In the genomic region with DNA sequence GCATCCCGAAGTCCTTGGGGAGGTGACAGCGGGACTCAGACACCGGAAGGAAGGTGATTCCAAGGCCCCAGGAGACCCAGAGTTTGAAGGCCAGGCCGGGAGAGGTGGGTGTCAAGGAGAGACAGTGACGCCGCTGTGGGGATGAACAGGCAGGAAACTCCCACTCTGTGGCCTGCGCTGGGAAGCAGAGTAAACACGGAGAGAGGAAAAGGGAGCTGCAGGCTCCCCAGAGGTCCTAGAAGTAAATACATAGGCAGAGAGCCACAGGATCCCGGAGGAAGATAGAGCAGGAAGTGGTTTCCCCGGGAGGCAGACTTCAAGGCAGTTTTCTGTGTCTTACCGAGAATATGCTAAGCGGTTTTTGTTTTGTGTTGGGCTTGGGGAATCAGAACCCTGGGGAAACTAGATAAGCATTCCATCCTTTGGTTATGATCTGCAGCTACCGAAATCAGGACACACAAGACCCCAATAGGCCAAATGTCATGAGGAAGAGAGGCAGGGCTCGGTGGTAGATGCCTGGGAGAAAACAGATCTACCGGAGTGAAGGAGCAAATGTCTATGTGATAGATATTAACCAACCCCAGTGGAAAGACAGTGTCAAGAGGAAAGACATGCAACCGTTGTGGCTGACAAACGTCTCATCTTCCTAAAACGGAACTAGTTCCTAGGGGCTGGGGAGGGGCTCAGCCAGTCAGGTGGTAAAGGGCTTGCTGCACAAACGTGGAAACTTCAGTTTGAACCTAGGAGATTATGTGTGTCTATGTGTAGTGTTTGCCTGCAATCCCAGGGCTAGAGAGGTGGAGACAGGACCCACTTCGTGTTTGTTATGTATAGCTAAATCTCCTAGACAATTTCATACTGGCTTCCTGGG, we compare ENCODE assay signal across 8 mouse cellular contexts. TPM values are rescaled to one million over a fixed set of nuclear protein-coding genes. Genes with fewer than 3 reads are reported as not detected.
DNase-seq lines count a peak whose midpoint lies in the region; ATAC-seq lines count a peak whose summit lies in the region.

No protein-coding gene starts in this region.

- 14% methylated on average over 20 of the region's 20 CpGs for WGBS in heart, embryonic 10.5 days
- 15% methylated on average over 20 of the region's 20 CpGs for WGBS in kidney, embryonic 16.5 days

- H3K4me3 ChIP-seq in heart, embryonic 10.5 days, result peak overlapping the region; percentile 50
- H3K4me3 ChIP-seq in kidney, embryonic 16.5 days (ENCODE audit: low read length), result peak overlapping the region; percentile 35

- intact Hi-C loops in left cerebral cortex, postnatal 14 days (cut with DNase I), result no loop called here

- peaks cover 15% of the 10 kb centered on the region for H3K4me1 ChIP-seq in heart, embryonic 10.5 days
- peaks cover 18% of the 10 kb centered on the region for H3K4me1 ChIP-seq in kidney, embryonic 16.5 days (ENCODE audit: insufficient read depth, low read length)

- ATAC-seq in kidney, embryonic 16.5 days (ENCODE audit: low FRiP score, low TSS enrichment), result peak; percentile 74

- peak overlapping the region; percentile 52 for H3K4me2 ChIP-seq in kidney, embryonic 16.5 days (replicated peaks; ENCODE audit: low read depth, low read length)

- peak; percentile 34 for DNase-seq in ovary, postnatal 36 days (ENCODE audit: low spot score)
- DNase-seq in ovary, postnatal 14 days (ENCODE audit: low spot score), result no peak
- DNase-seq in heart, embryonic 10.5 days (ENCODE audit: low spot score), result peak; percentile 81
- peak; percentile 29 for DNase-seq in lung, postnatal 25 days (ENCODE audit: low spot score)
- DNase-seq in thymus, postnatal 0 days (ENCODE audit: low spot score), result peak; percentile 66
- DNase-seq in left cerebral cortex, postnatal 14 days (ENCODE audit: low spot score in 2 of 2), result no peak
- no peak for DNase-seq in natural killer cell, adult 2 months (ENCODE audit: low spot score in 2 of 2)

- no peaks in the 10 kb centered on the region for H3K36me3 ChIP-seq in heart, embryonic 10.5 days
- no peaks in the 10 kb centered on the region for H3K36me3 ChIP-seq in kidney, embryonic 16.5 days (ENCODE audit: insufficient read depth, low read length)

- peak overlapping the region; percentile 61 for H3K9ac ChIP-seq in kidney, embryonic 16.5 days (replicated peaks; ENCODE audit: low read length)

- no peaks in the 10 kb centered on the region for H3K27me3 ChIP-seq in heart, embryonic 10.5 days (ENCODE audit: insufficient read depth, poor library complexity, severe bottlenecking)
- H3K27me3 ChIP-seq in kidney, embryonic 16.5 days (ENCODE audit: insufficient read depth, low read length), result no peaks in the 10 kb centered on the region

- peak overlapping the region; percentile 81 for H3K27ac ChIP-seq in heart, embryonic 10.5 days
- peak overlapping the region; percentile 93 for H3K27ac ChIP-seq in kidney, embryonic 16.5 days (ENCODE audit: low read length)

- no peaks in the 10 kb centered on the region for H3K9me3 ChIP-seq in heart, embryonic 10.5 days
- no peaks in the 10 kb centered on the region for H3K9me3 ChIP-seq in kidney, embryonic 16.5 days (ENCODE audit: low read length)

RNA-seq across cellular contexts. Expression of a gene that starts 17.7 kb away (rescaled TPM):
- 0.31 and 0.41 TPM in 2 replicates for polyA plus RNA-seq in heart, embryonic 10.5 days (2016; fragmentation: Nextera tagmentation; extraction: Ambion mirVana)
- polyA plus RNA-seq in kidney, embryonic 16.5 days (2015; fragmentation: Nextera tagmentation; extraction: Ambion mirVana), result 6.2 and 7.4 TPM in 2 replicates
- polyA plus RNA-seq in thymus, postnatal 0 days (2015; fragmentation: Nextera tagmentation; extraction: Ambion mirVana), result 1.5 and 1.7 TPM in 2 replicates
- not detected for total RNA-seq in left cerebral cortex, postnatal 14 days (2021)

RNA-seq across cellular contexts. Expression of a gene that starts 20.2 kb away (rescaled TPM):
- 75.0 and 75.1 TPM in 2 replicates for polyA plus RNA-seq in heart, embryonic 10.5 days (2016; fragmentation: Nextera tagmentation; extraction: Ambion mirVana)
- polyA plus RNA-seq in kidney, embryonic 16.5 days (2015; fragmentation: Nextera tagmentation; extraction: Ambion mirVana), result 107 and 116 TPM in 2 replicates
- 243 and 252 TPM in 2 replicates for polyA plus RNA-seq in thymus, postnatal 0 days (2015; fragmentation: Nextera tagmentation; extraction: Ambion mirVana)
- total RNA-seq in left cerebral cortex, postnatal 14 days (2021), result 10 to 100 TPM; 21.0 to 24.4 TPM

RNA-seq across cellular contexts. Expression of a gene that starts 39.5 kb away (rescaled TPM):
- polyA plus RNA-seq in heart, embryonic 10.5 days (2016; fragmentation: Nextera tagmentation; extraction: Ambion mirVana), result 0.51 and 0.95 TPM in 2 replicates
- 0.60 and 0.72 TPM in 2 replicates for polyA plus RNA-seq in kidney, embryonic 16.5 days (2015; fragmentation: Nextera tagmentation; extraction: Ambion mirVana)
- polyA plus RNA-seq in thymus, postnatal 0 days (2015; fragmentation: Nextera tagmentation; extraction: Ambion mirVana), result 0.05 TPM in 1 of 2 replicates, not detected in the other
- 1 to 10 TPM in 1 of 2 experiments, under 1 TPM in 1; 0.13 to 1.6 TPM for total RNA-seq in left cerebral cortex, postnatal 14 days (2021)

RNA-seq across cellular contexts. Expression of a gene that starts 46.5 kb away (rescaled TPM):
- polyA plus RNA-seq in heart, embryonic 10.5 days (2016; fragmentation: Nextera tagmentation; extraction: Ambion mirVana), result 1,633 and 1,893 TPM in 2 replicates
- 1,922 and 2,030 TPM in 2 replicates for polyA plus RNA-seq in kidney, embryonic 16.5 days (2015; fragmentation: Nextera tagmentation; extraction: Ambion mirVana)
- 1,223 and 1,279 TPM in 2 replicates for polyA plus RNA-seq in thymus, postnatal 0 days (2015; fragmentation: Nextera tagmentation; extraction: Ambion mirVana)
- 1,000 to 10,000 TPM; 1,454 to 1,586 TPM for total RNA-seq in left cerebral cortex, postnatal 14 days (2021)

RNA-seq across cellular contexts. Expression of a gene that starts 55.9 kb away (rescaled TPM):
- polyA plus RNA-seq in heart, embryonic 10.5 days (2016; fragmentation: Nextera tagmentation; extraction: Ambion mirVana), result 107 and 118 TPM in 2 replicates
- polyA plus RNA-seq in kidney, embryonic 16.5 days (2015; fragmentation: Nextera tagmentation; extraction: Ambion mirVana), result 159 and 170 TPM in 2 replicates
- 95.8 and 96.9 TPM in 2 replicates for polyA plus RNA-seq in thymus, postnatal 0 days (2015; fragmentation: Nextera tagmentation; extraction: Ambion mirVana)
- total RNA-seq in left cerebral cortex, postnatal 14 days (2021), result 10 to 100 TPM; 41.6 to 46.1 TPM

Comparison
In these comparisons a context has a peak if more than half of its experiments do, and no peak if none do; other contexts are left out.
1. DNase-seq: peak in ovary, postnatal 36 days (single experiment), heart, embryonic 10.5 days (single experiment), lung, postnatal 25 days (single experiment) and thymus, postnatal 0 days (single experiment); none in ovary, postnatal 14 days (single experiment), left cerebral cortex, postnatal 14 days (0 of 2) and natural killer cell, adult 2 months (0 of 2).